Mouse (Mus musculus): ENCODE measurements around the gene Nfia.

Gene Nfia

DNA sequence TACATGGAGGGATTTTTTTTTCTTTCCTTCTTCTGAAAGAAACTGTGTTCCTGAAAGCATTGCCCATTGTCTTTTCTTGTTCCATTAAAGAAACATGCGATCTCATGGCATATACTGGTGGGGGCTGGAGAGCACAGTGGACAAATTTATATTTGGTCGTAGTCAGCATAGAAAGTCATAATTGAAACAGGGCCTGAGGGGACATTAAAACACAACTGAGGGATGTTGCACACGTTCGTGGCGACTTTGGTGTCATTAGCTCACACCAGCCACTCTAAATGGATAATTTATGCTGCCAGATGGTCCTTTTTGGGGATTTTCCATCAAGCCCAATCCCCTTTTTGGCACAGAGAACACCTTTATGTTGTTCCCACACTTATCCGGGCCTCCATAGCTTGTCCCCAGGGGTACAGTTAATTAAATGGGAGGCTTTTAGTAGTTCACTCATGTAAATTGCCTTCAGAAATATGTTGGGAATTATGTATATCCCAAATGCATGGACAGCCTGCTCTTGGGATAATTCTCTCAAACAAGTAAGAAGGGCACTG lies 250.8 kb downstream of the Nfia start:
- no peak for DNase-seq

DNA sequence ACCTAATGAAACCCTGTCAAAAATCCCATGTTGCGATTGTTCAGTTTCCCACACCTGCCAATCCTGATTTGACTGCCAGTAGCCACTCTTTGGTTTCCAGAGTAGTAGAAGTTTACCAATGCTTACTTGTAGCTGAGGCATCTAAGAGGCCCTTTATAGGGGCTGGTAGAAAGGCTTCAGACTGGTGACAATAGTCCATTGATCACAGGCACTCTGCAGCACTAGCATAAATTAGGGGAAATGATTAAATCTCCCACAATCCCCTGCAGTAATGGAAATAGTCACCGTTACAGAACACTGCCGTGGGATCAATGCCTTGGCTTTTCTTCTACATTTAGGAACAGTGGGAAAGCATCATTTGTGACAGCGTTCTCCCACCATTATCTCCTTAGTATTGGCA lies 254.9 kb downstream of the Nfia start:
- no peak for DNase-seq

DNA sequence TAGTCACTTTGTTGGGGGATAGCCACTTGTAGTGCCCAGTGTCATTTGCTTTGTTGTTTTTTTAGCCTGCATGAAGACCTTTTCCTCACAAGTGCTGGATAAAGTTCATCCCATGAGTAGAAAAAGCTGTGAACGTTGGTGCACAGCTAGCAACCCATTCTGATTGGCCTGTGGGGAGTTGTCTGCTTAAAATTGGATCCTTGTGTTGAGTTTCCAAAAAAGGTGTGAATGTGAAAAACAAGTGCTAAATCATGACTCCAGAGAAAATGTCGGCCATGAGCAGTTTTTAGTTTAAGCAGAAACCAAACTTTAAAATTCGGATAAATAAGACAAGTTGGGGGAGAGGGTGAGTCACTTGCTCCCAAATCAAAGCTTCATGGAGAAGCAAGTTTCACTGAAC lies 259.3 kb downstream of the Nfia start:
- DNase-seq, result no peak

DNA sequence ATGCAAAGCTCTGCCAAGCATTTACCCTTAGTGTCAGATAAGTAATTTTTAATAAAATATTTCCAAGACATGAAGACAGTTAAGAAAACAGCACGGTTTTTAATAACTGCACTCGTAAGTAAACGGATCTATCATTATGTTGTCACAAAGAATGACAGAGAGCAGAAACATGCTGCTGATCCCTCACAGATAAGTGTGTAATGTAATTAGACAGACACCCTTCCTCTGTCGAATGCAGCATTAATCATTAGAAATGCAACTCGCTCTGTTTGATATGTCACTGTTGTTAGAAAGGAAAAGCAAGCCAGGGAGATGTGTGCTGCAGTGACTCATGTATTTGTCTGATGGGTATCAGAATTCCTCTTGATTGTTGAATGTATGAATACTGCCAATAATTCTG lies 259.8 kb downstream of the Nfia start:
- no peak for DNase-seq

DNA sequence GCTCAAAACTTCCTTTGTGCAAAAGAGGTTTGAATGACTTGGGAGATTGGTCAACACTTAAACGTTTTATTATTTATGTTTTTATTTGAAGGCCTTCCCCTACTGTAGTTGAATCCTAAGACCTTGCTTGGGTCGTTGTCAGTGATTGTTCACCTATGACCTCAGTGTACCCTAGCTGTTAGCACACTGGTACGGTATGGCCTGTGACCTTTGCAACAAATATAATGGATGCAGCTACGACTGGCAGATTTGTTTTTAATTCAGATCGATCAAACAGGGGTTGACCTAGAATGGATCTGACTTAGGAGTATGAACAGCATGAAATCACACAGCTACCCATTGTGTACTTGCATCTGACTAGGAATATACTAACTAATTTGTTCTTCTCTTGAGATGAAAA lies 266.6 kb downstream of the Nfia start:
- no peak for DNase-seq

DNA sequence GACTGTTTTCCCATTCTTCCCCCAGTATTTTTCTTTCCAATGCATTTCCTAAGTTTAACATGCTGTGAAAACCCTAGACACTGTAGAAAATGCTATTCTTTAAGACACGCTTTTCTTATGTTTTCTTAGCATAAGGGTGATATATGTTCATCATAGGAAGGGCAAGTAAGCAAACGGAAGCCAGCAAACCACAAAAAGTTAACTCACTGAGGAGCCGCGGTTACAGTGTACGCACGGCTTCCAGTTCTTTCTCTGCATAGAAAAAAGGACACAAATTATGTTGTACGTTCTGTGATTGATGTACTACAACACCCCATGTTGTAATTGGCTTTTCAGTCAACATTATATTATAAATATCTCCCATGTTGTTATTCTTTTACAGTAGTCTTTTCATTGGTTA lies 267.6 kb downstream of the Nfia start:
- no peak for DNase-seq

DNA sequence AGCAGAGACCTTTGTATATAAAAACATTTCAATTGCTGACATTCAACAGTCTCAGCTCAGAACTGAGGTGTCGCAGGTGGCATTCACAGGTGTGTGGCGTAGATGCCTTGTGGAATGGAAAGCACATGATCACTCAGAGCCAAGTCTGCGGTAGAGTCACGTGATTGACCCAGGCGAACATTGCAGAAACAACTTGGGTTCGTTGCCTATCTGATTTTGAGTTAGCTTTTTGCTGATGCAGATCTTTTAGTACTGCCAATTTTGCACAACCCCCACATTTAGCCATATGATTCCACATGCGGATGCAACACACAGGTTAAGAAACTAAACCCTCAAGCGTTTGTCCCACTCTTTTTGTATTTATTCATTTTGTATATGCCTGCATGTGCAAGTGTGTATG lies 272.1 kb downstream of the Nfia start:
- DNase-seq, result no peak

DNA sequence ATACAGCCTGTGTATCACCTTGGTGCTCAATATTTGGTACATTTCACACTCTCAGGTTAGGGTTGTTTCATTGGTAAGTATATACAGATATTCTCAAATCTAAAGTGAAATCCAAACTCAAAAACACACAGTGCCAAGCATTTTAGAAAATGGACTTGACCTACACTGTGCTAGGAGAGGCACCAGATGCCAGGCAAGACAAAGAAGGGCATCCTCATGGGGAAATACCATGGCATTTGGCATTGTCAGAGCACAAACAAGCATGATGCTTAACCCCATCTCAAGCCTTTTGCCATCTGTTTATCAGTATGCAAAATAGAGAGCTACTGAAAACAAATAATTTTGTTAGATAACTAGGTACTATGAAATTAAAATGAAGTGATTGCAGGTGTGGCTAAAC lies 274.8 kb downstream of the Nfia start:
- DNase-seq, result no peak

DNA sequence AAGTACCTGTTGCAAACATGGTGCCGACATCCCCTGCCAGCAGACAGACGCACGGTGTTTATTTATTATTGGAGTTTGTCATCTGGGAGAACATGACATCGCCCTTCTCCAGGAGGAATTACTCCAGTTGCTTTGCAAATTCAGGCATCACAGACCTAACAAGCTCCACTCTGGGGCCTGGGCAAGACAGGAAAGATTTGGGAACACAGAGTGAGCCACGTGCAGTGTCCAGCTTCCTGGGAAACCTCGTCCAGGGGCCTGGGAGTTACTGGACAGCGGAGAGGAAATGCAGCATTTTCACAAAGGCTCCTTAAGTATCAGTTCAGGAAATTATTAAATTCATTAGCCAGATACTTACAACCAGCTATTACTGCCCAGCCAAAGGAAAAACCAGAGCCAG lies 277.1 kb downstream of the Nfia start:
- DNase-seq, result no peak

DNA sequence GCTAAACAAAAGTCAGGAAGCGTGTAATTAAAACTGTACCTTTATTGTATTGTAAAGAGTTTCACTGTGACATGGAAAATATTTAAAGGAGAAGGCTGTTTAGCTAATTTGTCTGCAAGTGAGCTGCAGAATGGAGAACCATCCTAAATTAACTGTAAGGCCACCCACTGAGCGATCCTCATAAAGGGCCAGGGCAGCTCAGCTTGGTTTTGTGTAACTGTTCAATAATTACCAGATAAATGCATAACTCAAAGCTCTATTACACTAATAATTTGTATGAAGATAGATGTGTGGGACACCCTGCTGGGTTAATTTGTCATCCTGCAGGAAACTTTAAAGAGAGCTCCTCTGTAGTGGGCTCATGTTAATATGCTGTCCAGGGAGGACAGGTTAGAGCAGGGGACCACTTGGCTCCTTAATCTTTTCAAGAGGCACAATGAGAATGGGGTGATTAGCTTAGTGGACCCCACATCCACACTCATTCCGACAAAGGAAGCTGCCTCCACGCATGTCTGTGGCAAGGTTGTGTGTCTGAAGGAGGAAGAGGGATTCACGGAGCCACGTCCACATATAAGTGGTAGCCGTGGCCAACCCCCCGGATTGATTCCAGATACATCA lies 277.6 kb downstream of the Nfia start:
- no peak for DNase-seq

DNA sequence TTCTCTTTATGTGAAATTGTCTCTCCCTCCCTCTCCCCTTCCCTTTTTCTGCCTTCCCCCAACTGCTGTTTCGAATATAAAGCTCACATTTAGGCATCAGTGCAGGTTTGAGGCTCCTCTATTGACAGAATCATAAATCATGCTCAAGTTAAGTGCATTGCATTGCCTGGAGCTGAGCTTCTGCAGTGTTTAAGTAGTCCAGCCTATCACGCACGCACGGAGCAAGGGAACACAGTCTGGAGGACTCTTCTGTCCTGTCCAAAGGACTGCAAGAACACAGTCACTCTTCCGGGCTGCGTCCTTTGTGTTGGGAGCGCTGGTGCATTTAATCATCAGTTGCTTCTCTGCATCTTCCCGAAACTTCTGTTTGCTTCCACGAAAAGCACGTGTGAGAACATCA lies 278.2 kb downstream of the Nfia start:
- DNase-seq, result no peak

DNA sequence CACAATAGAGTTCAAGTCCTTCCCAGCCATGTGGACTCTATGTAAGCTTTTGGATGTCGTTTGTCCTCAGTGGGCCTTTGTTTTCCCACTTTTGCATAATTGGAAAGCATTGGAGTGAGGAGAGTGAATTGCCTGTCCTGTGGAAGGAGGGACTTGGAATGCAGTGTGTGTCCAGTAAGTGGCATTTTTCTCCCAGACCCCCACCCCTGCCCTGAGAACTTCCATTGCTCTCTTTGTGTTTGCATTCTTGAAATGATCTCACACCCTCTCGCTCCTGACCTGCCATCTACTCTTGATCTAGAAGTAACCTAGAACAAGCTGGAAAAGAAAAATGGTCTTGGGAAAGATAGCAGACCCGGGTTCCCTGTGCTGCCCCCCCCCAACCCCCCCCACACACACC lies 278.8 kb downstream of the Nfia start:
- DNase-seq, result no peak

DNA sequence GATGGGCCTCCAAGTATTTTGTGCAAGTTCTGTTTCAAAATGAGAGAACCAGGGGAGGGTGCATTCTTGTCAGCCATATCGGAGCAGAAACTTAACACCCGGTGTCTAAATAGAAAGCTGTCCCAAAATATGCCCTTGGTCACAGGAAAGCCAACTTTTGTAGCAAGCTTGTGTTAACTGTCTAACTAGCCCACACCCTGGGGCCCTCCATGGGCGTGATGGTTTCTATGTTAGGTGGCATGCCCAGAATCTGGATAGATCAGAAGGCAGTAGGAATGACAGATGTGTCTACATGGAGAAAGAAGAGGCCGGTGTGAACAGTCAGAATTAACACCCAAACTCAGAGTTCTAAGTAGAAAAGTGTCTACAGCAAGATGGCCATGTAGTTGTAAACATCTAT lies 282.5 kb downstream of the Nfia start:
- no peak for DNase-seq

DNA sequence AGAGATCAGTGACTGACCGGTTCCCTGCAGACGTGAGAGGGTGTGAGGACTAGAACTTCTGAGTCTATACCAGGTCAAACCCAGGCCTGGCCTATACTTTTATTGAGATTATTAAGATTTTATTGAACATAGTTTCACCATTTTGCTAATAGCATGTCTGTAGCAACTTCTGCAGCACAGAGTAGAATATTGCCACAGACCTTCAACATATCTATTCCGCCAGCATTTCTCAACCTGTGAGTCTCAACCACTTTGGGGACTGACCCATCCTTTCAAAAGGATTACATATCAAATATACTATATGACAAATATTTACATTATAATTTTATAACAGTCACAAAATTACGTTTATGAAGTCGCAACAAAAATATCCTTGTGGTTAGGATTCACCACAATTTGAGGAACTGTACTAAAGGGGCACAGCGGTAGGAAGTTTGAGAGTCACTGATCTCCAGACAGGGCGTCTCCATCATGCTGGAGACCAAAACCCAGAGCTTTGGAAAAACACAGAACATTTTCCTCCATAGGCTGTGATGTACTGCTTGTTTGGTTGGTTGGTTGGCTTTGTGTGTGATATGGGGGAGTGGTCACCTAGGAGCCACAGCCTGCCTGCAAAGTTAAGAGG lies 284.0 kb downstream of the Nfia start:
- DNase-seq, result no peak

DNA sequence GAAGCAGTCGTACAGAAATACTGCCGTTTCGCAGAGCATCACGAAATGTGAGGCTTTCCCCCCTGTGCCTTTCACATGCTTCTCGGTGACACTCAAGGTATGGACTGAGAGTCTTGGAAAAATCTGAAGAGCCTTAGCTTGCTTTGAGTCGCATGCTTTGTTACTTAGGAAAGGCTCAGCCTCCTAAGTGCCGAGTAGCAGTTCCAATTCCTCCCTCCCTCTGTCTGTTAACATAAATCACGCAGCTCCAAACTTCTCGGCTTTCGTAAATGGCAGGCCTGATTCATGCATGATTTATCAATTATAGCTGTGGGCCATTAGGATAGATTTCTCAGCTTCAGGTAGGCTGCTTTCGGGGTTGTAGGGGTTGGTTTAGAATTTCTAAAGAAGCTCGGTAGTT lies 284.7 kb downstream of the Nfia start:
- DNase-seq, result no peak

DNA sequence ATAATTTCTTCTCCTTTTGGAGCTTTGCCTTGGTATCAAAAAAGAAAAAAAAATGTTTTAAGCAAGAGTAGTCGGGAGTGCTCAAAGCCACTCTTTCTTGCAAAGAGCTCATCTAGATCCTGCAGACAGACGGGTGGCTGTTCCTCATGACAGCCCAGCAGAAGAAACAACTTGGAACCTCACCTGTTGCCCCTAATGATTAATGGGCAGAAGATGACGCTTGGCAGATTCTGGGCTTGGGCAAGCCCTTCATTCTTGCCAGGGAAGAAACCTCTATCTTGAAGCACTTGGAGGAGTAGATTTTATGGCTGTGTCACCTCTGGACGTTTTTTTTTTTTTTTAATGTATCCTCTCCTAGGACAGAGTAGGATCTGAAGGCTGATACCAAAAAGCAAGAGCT lies 285.2 kb downstream of the Nfia start:
- no peak for DNase-seq

DNA sequence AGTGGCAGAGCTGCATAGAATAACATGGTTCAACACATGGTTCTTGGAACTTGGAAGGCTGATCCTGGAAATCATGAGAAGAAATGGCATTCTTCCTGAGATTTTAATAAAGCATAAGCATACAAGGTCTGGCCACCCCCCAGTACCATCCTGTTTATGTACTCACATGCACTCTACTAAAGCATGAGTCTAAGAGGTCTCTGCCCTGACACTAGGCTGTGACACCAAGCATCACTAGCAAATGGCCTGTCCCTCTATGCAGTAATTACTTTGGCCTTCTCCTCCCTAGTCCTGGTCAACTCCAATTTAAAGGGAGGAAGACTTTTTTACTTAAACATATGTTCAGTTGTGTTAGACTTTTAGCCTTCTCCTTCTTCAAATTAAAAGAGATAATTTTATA lies 285.6 kb downstream of the Nfia start:
- no peak for DNase-seq

DNA sequence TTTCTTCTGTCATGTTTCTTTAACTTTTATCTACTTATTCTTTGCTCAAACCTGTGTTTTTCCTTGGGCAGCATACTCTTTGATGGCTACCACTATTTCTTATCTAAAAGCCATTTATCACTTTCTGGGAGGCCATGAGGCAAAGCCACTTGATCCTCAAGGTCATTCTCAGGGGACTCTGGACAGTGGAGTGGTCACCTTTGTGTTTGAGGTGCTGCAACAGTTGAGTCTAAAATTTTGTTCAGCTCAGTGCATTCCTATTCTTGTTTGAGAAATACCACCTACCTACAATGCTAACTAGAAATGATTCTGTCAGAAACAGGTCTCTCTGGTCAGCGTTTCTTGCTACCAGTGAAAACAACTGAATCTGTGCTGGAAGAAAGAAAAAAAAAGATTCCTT lies 288.1 kb downstream of the Nfia start:
- DNase-seq, result no peak

DNA sequence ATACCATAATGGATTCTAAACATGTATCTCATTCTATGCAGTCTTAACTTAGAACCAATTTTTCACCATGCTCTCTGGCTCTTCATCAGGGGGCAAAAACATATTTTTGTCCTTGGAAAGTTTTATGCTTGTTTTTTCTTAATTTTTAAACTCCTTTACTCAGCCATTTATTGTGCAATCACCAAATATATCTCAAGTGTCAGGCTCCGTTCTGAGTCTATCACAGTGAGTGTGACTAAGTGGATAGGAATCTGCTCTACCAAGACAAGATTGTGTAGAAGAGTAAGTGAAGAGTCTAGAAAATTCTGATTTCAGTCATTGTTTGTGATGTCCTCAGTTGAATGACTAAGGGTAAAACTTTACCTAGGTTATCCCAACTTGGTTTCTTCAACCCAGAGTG lies 288.6 kb downstream of the Nfia start:
- DNase-seq, result no peak

DNA sequence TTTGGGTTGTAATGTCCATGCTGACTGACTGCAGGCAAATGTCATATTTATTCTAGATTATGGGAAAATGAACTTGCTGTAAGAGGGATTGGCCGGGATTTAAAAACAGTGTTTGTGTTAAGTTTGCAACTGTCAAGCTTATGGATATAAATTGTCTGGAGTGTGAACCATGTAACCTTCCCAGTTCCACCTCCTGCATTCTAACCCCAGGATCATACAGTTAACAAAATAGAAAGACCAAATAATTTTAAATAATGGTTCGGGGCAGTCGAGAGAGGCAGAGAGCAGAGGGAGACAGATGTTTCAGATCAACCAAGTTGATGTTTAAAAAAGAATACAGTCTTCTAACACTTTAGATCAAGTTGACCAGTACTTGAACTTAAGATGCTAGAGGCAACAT lies 290.7 kb downstream of the Nfia start:
- no peak for DNase-seq

DNA sequence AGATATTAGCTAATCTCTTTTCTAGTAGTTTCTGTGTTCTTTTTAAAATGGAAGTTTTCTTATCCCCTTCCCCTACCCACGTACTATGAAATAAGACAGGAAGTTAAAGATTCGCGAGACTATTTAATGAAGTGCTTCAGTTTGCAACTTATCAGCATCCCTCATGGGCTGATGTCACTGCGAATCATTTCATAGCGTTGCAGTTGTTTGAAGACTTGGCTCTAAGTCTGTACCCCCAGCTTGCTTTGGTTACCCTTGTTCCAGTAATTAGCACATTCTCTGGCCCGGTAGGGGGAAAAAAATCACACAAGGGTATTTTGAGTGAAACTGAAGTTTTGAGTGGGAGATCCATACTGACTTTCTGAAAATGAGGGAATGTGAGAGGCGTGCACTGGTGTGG lies 303.6 kb downstream of the Nfia start:
- DNase-seq, result no peak

DNA sequence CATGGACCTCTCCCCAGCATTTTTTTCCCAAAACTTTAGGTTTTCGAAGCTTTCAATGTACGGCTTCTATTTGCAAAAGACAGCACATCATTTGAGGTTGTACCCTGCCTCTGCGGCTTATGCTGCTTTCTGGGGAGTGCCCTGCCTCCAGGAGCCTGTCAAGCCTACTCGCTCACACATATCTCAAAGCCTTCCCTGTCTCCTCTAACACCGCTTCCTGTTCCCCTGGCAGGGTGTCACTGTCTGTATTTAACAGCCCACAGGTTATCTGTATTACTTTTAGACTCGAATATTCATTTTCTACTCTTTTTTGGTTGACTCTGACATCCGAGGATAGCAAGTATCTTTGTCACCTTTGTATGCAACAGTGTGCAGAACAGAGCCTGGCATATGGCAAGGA lies 304.1 kb downstream of the Nfia start:
- no peak for DNase-seq

DNA sequence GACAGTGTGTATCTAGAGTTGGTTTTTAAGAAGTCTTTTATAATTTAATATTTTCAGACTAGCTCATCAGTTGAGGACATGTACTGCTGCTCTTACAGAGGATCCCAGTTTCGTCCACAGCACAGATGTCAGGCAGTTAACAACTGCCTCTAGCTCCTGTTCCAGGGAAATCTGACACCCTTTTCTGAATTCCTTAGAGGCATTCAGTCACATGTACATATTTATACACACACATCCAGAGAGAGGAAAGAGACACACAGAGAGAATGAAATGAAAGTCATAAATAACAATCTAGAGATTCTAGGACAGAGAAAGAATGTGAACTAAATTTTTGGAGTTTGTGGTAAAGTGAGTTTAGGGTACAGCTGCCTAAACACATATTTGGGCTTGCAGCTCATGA lies 308.1 kb downstream of the Nfia start:
- no peak for DNase-seq

DNA sequence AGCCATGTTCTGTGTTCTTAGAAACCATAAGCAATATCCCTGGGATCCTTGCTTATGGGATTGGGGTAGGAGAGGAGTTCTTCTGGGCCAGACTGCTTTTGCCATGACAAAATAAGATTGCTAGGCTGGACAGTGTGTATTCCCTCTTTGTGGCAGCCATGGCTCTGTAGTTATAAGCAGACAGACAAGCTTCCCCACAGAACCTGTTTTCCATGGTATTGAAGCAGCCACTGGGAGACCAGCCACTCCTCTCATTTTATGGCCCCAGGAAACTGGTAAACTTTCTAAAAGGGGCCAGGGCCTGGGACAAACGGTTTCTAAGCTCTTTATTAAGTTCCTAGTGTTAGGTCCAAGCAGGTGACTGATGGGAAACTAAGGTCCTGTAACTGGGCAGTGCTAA lies 309.4 kb downstream of the Nfia start:
- DNase-seq, result no peak

DNA sequence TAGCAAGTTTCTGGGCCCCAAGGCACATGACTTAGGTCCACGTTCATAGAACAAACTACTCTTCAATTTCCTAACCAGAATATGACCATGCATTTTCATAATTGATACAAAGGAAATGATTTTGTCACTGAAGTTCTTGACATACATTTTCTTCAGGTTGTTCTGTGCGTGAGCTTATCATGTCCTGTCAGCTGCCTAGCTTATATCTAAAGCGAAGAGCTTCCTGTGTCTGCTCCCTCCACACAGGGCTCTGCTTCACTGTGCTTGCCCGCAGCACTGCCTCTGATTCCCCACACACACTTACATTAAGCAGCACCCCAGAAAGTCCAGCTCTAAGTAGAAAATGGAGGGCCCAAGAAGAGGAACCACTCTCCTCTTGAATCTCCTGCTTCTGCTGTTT lies 310.0 kb downstream of the Nfia start:
- DNase-seq, result no peak

All from liver (tissue).